Mouse (Mus musculus): ENCODE measurements around the gene Gm20388. TPM values are rescaled to one million over a fixed set of nuclear protein-coding genes. Genes with fewer than 3 reads are reported as not detected.

Gm20388 gene
- polyA plus RNA-seq, 1 experiment from 2014 or later, result not detected

GRCm38 (mm10) chr8:123407612-123408011 is 3497.0 kb downstream of the Gm20388 start:
- no peak overlapping the region for H3K4me3 ChIP-seq (ENCODE audit: low read depth, low read length)
- no peak overlapping the region for H3K27ac ChIP-seq (replicated peaks; ENCODE audit: low read depth, low read length)
- no peak overlapping the region for H3K4me2 ChIP-seq (ENCODE audit: low read depth, severe bottlenecking)
- H3K4me1 ChIP-seq (ENCODE audit: control insufficient read depth, insufficient read depth, low read length), result 0 out of 2 replicates have a peak, but pooled peaks cover 2% of the 10 kb centered on the region
- peaks cover 38% of the 10 kb centered on the region for H3K27me3 ChIP-seq (ENCODE audit: control insufficient read depth, insufficient read depth, low read length)
- H3K36me3 ChIP-seq (ENCODE audit: control insufficient read depth, insufficient read depth, low read length), result no peaks in the 10 kb centered on the region
- no peak overlapping the region for H3K9ac ChIP-seq (ENCODE audit: low read length)
- H3K9me3 ChIP-seq (ENCODE audit: control insufficient read depth, low read length), result no peaks in the 10 kb centered on the region
- WGBS, result 89% methylated on average over 13 of the region's 13 CpGs
- ATAC-seq (ENCODE audit: insufficient number of reproducible peaks, low FRiP score, low TSS enrichment, low read depth) (no peak), DNase-seq (ENCODE audit: low spot score) (no peak)

GRCm38 (mm10) chr8:123408586-123409544 is 3498.2 kb downstream of the Gm20388 start:
- WGBS, result 77% methylated on average over 9 of the region's 9 CpGs
- ATAC-seq (ENCODE audit: insufficient number of reproducible peaks, low FRiP score, low TSS enrichment, low read depth) (no peak), DNase-seq (ENCODE audit: low spot score) (no peak)
- Histone ChIP-seq H3K4me3 (ENCODE audit: low read depth, low read length) (no peak overlapping the region), H3K27ac (replicated peaks; ENCODE audit: low read depth, low read length) (no peak overlapping the region), H3K4me1 (ENCODE audit: control insufficient read depth, insufficient read depth, low read length) (0 out of 2 replicates have a peak, but pooled peaks cover 7% of the 10 kb centered on the region), H3K9ac (ENCODE audit: low read length) (no peak overlapping the region), H3K9me3 (ENCODE audit: control insufficient read depth, low read length) (no peaks in the 10 kb centered on the region), H3K36me3 (ENCODE audit: control insufficient read depth, insufficient read depth, low read length) (no peaks in the 10 kb centered on the region), H3K4me2 (ENCODE audit: low read depth, severe bottlenecking) (no peak overlapping the region), H3K27me3 (ENCODE audit: control insufficient read depth, insufficient read depth, low read length) (peaks cover 49% of the 10 kb centered on the region)

- Histone ChIP-seq H3K36me3 (ENCODE audit: control insufficient read depth, insufficient read depth, low read length) (no peaks in the 10 kb centered on the region), H3K4me1 (ENCODE audit: control insufficient read depth, insufficient read depth, low read length) (0 out of 2 replicates have a peak, but pooled peaks cover 7% of the 10 kb centered on the region), H3K9me3 (ENCODE audit: control insufficient read depth, low read length) (no peaks in the 10 kb centered on the region), H3K4me3 (ENCODE audit: low read depth, low read length) (no peak overlapping the region), H3K4me2 (ENCODE audit: low read depth, severe bottlenecking) (no peak overlapping the region), H3K27me3 (ENCODE audit: control insufficient read depth, insufficient read depth, low read length) (peaks cover 52% of the 10 kb centered on the region), H3K9ac (ENCODE audit: low read length) (no peak overlapping the region), H3K27ac (replicated peaks; ENCODE audit: low read depth, low read length) (no peak overlapping the region)
- 78% methylated on average over 8 of the region's 8 CpGs for WGBS
- ATAC-seq (ENCODE audit: insufficient number of reproducible peaks, low FRiP score, low TSS enrichment, low read depth) (no peak), DNase-seq (ENCODE audit: low spot score) (no peak)
These were observed 3499.5 kb downstream of the Gm20388 start for GRCm38 (mm10) chr8:123410049-123410587.

- no peak for ATAC-seq (ENCODE audit: insufficient number of reproducible peaks, low FRiP score, low TSS enrichment, low read depth)
- DNase-seq (ENCODE audit: low spot score), result no peak
- Histone ChIP-seq H3K4me2 (ENCODE audit: low read depth, severe bottlenecking) (peak overlapping the region; percentile 36), H3K27me3 (ENCODE audit: control insufficient read depth, insufficient read depth, low read length) (peaks cover 52% of the 10 kb centered on the region), H3K9me3 (ENCODE audit: control insufficient read depth, low read length) (no peaks in the 10 kb centered on the region), H3K27ac (replicated peaks; ENCODE audit: low read depth, low read length) (no peak overlapping the region), H3K4me1 (ENCODE audit: control insufficient read depth, insufficient read depth, low read length) (0 out of 2 replicates have a peak, but pooled peaks cover 7% of the 10 kb centered on the region), H3K9ac (ENCODE audit: low read length) (no peak overlapping the region), H3K36me3 (ENCODE audit: control insufficient read depth, insufficient read depth, low read length) (no peaks in the 10 kb centered on the region), H3K4me3 (ENCODE audit: low read depth, low read length) (peak overlapping the region; percentile 28)
- WGBS, result 17% methylated on average over 11 of the region's 11 CpGs
These were observed 3500.1 kb downstream of the Gm20388 start for GRCm38 (mm10) chr8:123410788-123411187.

GRCm38 (mm10) chr8:123411246-123411645 is 3500.6 kb downstream of the Gm20388 start, which contains the start of gene Tubb3:
Gene Tubb3 (plus strand): TSS chr8:123411424.
- peak; percentile 74 for DNase-seq (ENCODE audit: low spot score)
- no peaks in the 10 kb centered on the region for H3K36me3 ChIP-seq (ENCODE audit: control insufficient read depth, insufficient read depth, low read length)
- 0 out of 2 replicates have a peak, but pooled peaks cover 7% of the 10 kb centered on the region for H3K4me1 ChIP-seq (ENCODE audit: control insufficient read depth, insufficient read depth, low read length)
- no peak within 1 kb of the TSS for H3K9ac ChIP-seq (ENCODE audit: low read length)
- ATAC-seq (ENCODE audit: insufficient number of reproducible peaks, low FRiP score, low TSS enrichment, low read depth), result peak; percentile 63; the same call in 1 of the 2 replicates
- under 1% methylated on average over 29 of the region's 29 CpGs for WGBS
- H3K4me2 ChIP-seq (ENCODE audit: low read depth, severe bottlenecking), result peak within 1 kb of the TSS; percentile 36
- H3K27me3 ChIP-seq (ENCODE audit: control insufficient read depth, insufficient read depth, low read length), result peaks cover 52% of the 10 kb centered on the region
- peak within 1 kb of the TSS; percentile 28 for H3K4me3 ChIP-seq (ENCODE audit: low read depth, low read length)
- no peaks in the 10 kb centered on the region for H3K9me3 ChIP-seq (ENCODE audit: control insufficient read depth, low read length)
- no peak within 1 kb of the TSS for H3K27ac ChIP-seq (replicated peaks; ENCODE audit: low read depth, low read length)

GRCm38 (mm10) chr8:123411781-123412327 is 3501.2 kb downstream of the Gm20388 start:
- Histone ChIP-seq H3K27ac (replicated peaks; ENCODE audit: low read depth, low read length) (no peak overlapping the region), H3K36me3 (ENCODE audit: control insufficient read depth, insufficient read depth, low read length) (no peaks in the 10 kb centered on the region), H3K4me3 (ENCODE audit: low read depth, low read length) (peak overlapping the region; percentile 28), H3K27me3 (ENCODE audit: control insufficient read depth, insufficient read depth, low read length) (peaks cover 52% of the 10 kb centered on the region), H3K9ac (ENCODE audit: low read length) (no peak overlapping the region), H3K4me2 (ENCODE audit: low read depth, severe bottlenecking) (peak overlapping the region; percentile 36), H3K9me3 (ENCODE audit: control insufficient read depth, low read length) (no peaks in the 10 kb centered on the region), H3K4me1 (ENCODE audit: control insufficient read depth, insufficient read depth, low read length) (0 out of 2 replicates have a peak, but pooled peaks cover 7% of the 10 kb centered on the region)
- 7% methylated on average over 16 of the region's 16 CpGs for WGBS
- ATAC-seq (ENCODE audit: insufficient number of reproducible peaks, low FRiP score, low TSS enrichment, low read depth) (0 out of 2 replicates have a peak, but pooled peaks have one; percentile 3), DNase-seq (ENCODE audit: low spot score) (no peak)

GRCm38 (mm10) chr8:123412560-123413170 is 3502.0 kb downstream of the Gm20388 start:
- Histone ChIP-seq H3K9me3 (ENCODE audit: control insufficient read depth, low read length) (no peaks in the 10 kb centered on the region), H3K4me3 (ENCODE audit: low read depth, low read length) (no peak overlapping the region), H3K9ac (ENCODE audit: low read length) (no peak overlapping the region), H3K4me1 (ENCODE audit: control insufficient read depth, insufficient read depth, low read length) (0 out of 2 replicates have a peak, but pooled peaks cover 7% of the 10 kb centered on the region), H3K27me3 (ENCODE audit: control insufficient read depth, insufficient read depth, low read length) (peaks cover 52% of the 10 kb centered on the region), H3K27ac (replicated peaks; ENCODE audit: low read depth, low read length) (no peak overlapping the region), H3K36me3 (ENCODE audit: control insufficient read depth, insufficient read depth, low read length) (no peaks in the 10 kb centered on the region), H3K4me2 (ENCODE audit: low read depth, severe bottlenecking) (peak overlapping the region; percentile 12; the same call in 1 of the 2 replicates)
- ATAC-seq (ENCODE audit: insufficient number of reproducible peaks, low FRiP score, low TSS enrichment, low read depth) (no peak), DNase-seq (ENCODE audit: low spot score) (peak; percentile 43)
- 0% methylated on average over 12 of the region's 12 CpGs for WGBS

GRCm38 (mm10) chr8:123414255-123414654 is 3503.6 kb downstream of the Gm20388 start:
- no peak overlapping the region for H3K9ac ChIP-seq (ENCODE audit: low read length)
- DNase-seq (ENCODE audit: low spot score), result peak; percentile 86
- peaks cover 48% of the 10 kb centered on the region for H3K27me3 ChIP-seq (ENCODE audit: control insufficient read depth, insufficient read depth, low read length)

More at GRCm38 (mm10) chr8:123414255-123414654, 3503.6 kb downstream of the Gm20388 start:
- no peak overlapping the region for H3K27ac ChIP-seq (replicated peaks; ENCODE audit: low read depth, low read length)
- 8% methylated on average over 9 of the region's 9 CpGs for WGBS
- no peak for ATAC-seq (ENCODE audit: insufficient number of reproducible peaks, low FRiP score, low TSS enrichment, low read depth)
- 0 out of 2 replicates have a peak, but pooled peaks cover 7% of the 10 kb centered on the region for H3K4me1 ChIP-seq (ENCODE audit: control insufficient read depth, insufficient read depth, low read length)
- no peak overlapping the region for H3K4me3 ChIP-seq (ENCODE audit: low read depth, low read length)
- no peaks in the 10 kb centered on the region for H3K9me3 ChIP-seq (ENCODE audit: control insufficient read depth, low read length)
- H3K36me3 ChIP-seq (ENCODE audit: control insufficient read depth, insufficient read depth, low read length), result no peaks in the 10 kb centered on the region
- no peak overlapping the region for H3K4me2 ChIP-seq (ENCODE audit: low read depth, severe bottlenecking)
